Mouse (Mus musculus): Measurements from ENCODE around the gene Bag6. TPM values are rescaled to one million over a fixed set of nuclear protein-coding genes. Genes with fewer than 3 reads are reported as not detected.

Bag6 gene
- polyA plus RNA-seq, 1 experiment: 213 TPM

DNA sequence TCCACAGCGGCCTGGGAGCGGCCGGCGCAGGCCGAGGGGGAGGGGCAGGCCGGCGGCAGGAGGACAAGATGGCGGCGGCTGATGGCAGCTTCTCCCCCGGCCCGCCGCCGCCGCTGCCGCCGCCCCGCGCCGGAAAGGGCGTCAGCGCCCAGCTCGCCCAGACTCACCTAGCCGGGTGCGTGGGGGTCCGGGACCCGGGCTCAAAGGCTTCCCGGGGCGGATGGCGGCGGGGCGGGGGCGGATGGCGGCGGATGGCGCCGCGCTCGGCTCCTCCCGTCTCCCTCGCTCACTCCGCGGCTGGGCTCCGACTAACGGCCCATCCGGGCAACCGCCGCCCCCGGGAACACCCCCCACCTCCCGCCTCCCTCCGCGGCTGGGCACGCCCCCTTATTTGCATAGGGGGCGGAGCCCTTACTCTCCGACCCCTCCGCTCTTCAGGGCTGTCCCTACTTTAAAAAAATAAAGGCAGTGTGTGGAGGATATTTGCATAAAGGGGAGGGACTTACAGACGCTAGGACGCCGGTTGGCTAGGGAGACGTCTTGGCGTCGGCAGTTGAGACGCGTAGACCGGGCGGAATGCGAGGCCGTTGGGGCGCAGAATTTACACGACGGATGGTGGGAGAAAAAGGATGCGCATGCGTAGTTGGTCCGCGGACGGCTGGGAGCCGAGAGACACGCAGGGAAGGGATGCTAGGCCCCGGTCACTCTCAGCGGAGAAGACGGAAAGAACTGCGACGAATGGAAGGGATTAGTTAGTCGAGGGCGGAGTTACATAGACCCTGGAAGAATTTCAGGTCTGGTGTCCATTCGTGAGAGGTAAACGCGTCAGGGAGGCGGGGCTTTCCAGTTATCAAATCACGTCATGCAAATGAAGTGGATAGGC lies 29.8 kb downstream of the Bag6 start, which contains the start of gene Prrc2a:
Gene Prrc2a, minus strand, starts transcription at position 330 of the 883 bp plus-strand sequence.
- peak; percentile 99 to 100 for DNase-seq (ENCODE audit: extremely low spot score in 1 of 2, low spot score in 1 of 2)

- no peak for DNase-seq (ENCODE audit: extremely low spot score in 1 of 2, low spot score in 1 of 2)
These were observed 30.6 kb downstream of the Bag6 start for GRCm38 (mm10) chr17:35165451-35166155.

- peak in 1 of 2 experiments; percentile 88 for DNase-seq (ENCODE audit: extremely low spot score in 1 of 2, low spot score in 1 of 2)
These were observed 31.5 kb downstream of the Bag6 start for GRCm38 (mm10) chr17:35166352-35167035.

- DNase-seq (ENCODE audit: extremely low spot score in 1 of 2, low spot score in 1 of 2): peak in 1 of 2 experiments; percentile 66
These were observed 32.8 kb downstream of the Bag6 start for GRCm38 (mm10) chr17:35167794-35168193.

DNA sequence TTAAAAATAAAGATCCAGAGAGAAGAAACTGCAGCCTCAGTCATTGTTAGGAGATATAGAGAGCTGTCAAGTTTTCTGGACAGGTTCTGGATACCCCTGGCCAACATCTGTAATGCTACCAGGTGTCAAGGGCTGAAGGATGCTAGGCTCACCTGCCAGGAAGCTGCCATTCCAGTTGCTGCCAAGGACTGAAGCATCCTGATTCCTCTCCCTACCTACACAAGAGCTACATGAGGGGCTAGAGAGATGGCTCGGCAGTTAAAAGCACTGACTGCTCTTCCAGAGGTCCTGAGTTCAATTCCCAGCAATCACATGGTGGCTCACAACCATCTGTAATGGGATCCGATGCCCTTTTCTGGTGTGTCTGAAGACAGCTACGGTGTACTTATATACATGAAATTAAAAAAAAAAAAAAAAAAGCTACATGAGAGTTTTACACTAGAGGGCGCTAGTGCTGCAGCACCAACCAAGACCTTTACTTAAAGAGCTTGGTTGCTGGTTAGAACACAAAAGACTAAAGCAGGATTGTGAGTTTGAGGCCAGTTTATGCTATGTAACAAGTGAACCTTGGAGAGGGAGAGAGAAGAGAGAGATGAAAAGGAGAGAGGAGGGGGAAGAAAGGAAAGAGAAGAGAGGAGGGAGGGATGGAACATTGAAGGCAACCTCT lies 33.7 kb downstream of the Bag6 start:
- DNase-seq (ENCODE audit: extremely low spot score in 1 of 2, low spot score in 1 of 2): peak in 1 of 2 experiments; percentile 68

GRCm38 (mm10) chr17:35172445-35173234 lies 37.7 kb downstream of the Bag6 start:
- DNase-seq (ENCODE audit: extremely low spot score in 1 of 2, low spot score in 1 of 2): peak in 1 of 2 experiments; percentile 68

- no peak for DNase-seq (ENCODE audit: extremely low spot score in 1 of 2, low spot score in 1 of 2)
These were observed 38.4 kb downstream of the Bag6 start for GRCm38 (mm10) chr17:35173329-35173728.

- no peak for DNase-seq (ENCODE audit: extremely low spot score in 1 of 2, low spot score in 1 of 2)
These were observed 39.4 kb downstream of the Bag6 start for GRCm38 (mm10) chr17:35174201-35174977.

- DNase-seq (ENCODE audit: extremely low spot score in 1 of 2, low spot score in 1 of 2): no peak
These were observed 40.4 kb downstream of the Bag6 start for GRCm38 (mm10) chr17:35175382-35175781.

- DNase-seq (ENCODE audit: extremely low spot score in 1 of 2, low spot score in 1 of 2): no peak
These were observed 41.0 kb downstream of the Bag6 start, which contains the start of gene Aif1 for GRCm38 (mm10) chr17:35175968-35176367. TSS of gene Aif1 (minus strand) at chr17:35176068.

DNA sequence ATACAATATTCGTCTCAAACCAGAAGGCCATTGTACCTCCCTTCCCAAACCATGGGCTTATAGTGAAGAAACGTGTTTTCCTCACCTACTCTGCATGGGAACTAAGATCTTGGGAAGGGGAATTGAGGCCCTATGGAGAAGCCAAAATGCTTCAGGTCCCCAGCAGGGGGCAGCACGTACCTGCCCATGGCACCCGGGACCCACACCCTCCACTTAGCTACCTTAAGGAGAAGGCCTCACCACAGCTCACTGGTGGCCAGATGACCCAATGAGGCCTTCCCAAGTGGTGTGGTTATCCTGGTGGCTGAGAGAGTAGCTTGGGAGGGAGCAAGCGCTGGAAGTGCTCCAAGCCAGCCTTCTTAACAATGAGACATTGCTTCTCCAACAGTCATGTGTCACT lies 43.5 kb downstream of the Bag6 start:
- DNase-seq (ENCODE audit: extremely low spot score in 1 of 2, low spot score in 1 of 2): peak in 1 of 2 experiments; percentile 72

- DNase-seq (ENCODE audit: extremely low spot score in 1 of 2, low spot score in 1 of 2): no peak
These were observed 45.1 kb downstream of the Bag6 start for GRCm38 (mm10) chr17:35180093-35180492.

- DNase-seq (ENCODE audit: extremely low spot score in 1 of 2, low spot score in 1 of 2): no peak
These were observed 50.9 kb downstream of the Bag6 start for GRCm38 (mm10) chr17:35185639-35186611.

GRCm38 (mm10) chr17:35186681-35187080 lies 51.7 kb downstream of the Bag6 start:
- DNase-seq (ENCODE audit: extremely low spot score in 1 of 2, low spot score in 1 of 2): no peak

DNA sequence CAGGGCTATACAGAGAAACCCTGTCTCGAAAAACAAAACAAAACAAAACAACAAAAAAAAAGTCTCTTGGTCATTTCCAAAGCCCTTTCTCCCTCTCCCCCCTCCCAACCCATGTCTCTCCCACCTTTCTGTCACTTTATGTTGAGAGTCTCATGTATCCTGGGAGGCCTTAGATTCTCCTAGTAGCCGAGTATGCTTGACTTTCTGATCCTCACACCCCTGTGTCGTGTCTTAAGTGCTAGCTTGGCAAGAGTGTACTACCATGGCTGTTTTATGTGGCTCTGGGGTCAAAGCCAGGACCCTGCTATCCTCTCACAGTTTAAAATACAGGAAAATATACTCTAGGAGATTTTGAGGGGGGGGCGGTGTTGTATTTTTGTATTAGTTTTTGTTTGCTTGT lies 52.4 kb downstream of the Bag6 start:
- no peak for DNase-seq (ENCODE audit: extremely low spot score in 1 of 2, low spot score in 1 of 2)

- DNase-seq (ENCODE audit: extremely low spot score in 1 of 2, low spot score in 1 of 2): no peak
These were observed 53.1 kb downstream of the Bag6 start, which contains the start of gene Lst1 for GRCm38 (mm10) chr17:35187959-35188610. TSS of gene Lst1 (minus strand) at chr17:35188439.

- no peak for DNase-seq (ENCODE audit: extremely low spot score in 1 of 2, low spot score in 1 of 2)
These were observed 54.2 kb downstream of the Bag6 start for GRCm38 (mm10) chr17:35189186-35189585.
